Mouse (Mus musculus): ENCODE results near the gene Hist4h4. TPM values are rescaled to one million over a fixed set of nuclear protein-coding genes. Genes with fewer than 3 reads are reported as not detected.

Gene Hist4h4
- polyA plus RNA-seq, 1 experiment from 2014 or later = 0.93 TPM

DNA sequence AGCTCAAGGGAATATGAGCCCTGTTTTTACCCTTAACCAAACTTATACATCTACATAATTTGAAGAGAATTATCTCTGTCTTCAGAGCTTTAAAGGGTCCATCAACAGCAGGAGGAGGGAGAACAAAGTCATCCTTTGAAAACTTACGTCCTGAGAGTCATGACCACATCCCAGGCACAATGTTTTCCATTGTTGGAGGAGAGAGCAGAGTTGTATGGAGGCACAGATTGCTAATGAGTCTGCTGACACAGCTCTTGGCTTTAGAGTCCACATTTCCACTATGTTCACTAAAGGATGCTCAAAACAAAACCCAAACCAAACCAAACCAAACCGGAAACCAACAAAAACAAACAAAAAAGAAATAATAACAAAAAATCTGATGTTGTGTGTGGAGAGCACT is 40.7 kb upstream of the Hist4h4 start:
- Histone ChIP-seq H3K9ac (ENCODE audit: low read length) (no peak overlapping the region), H3K4me2 (ENCODE audit: low read depth, low read length) (no peak overlapping the region), H3K4me1 (replicated peaks; ENCODE audit: control insufficient read depth, insufficient read depth, low read length) (no peaks in the 10 kb centered on the region), H3K27ac (ENCODE audit: low read length) (no peak overlapping the region), H3K9me3 (ENCODE audit: control insufficient read depth, low read length) (no peaks in the 10 kb centered on the region), H3K27me3 (ENCODE audit: control insufficient read depth, insufficient read depth, low read depth, low read length) (no peaks in the 10 kb centered on the region), H3K4me3 (ENCODE audit: low read length) (no peak overlapping the region), H3K36me3 (ENCODE audit: control insufficient read depth, insufficient read depth, low read length) (no peaks in the 10 kb centered on the region)
- ATAC-seq (ENCODE audit: low read depth) = no peak
- 53% methylated on average over 2 of the region's 2 CpGs for WGBS

DNA sequence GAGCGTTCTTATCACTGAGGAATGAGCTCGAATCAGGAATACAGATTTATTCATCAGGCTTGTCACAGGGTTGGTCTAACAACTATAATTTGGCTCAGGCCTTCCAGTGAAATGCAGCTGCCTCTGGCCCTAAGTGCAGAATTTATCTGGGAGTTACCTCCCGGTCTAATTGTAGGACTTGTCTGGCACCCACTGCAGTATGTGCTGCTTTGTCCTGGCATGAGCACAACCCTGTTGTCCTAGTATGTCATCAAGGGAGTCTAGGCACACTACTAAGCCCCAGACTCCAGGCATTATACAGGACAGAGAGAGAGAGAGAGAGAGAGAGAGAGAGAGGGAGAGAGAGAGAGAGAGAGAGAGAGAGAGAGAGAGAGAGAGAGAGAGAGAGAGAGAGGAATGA is 33.1 kb upstream of the Hist4h4 start:
- Histone ChIP-seq H3K4me1 (replicated peaks; ENCODE audit: control insufficient read depth, insufficient read depth, low read length) (no peaks in the 10 kb centered on the region), H3K9me3 (ENCODE audit: control insufficient read depth, low read length) (no peaks in the 10 kb centered on the region), H3K9ac (ENCODE audit: low read length) (no peak overlapping the region), H3K27me3 (ENCODE audit: control insufficient read depth, insufficient read depth, low read depth, low read length) (no peaks in the 10 kb centered on the region), H3K4me2 (ENCODE audit: low read depth, low read length) (no peak overlapping the region), H3K4me3 (ENCODE audit: low read length) (no peak overlapping the region), H3K27ac (ENCODE audit: low read length) (no peak overlapping the region), H3K36me3 (ENCODE audit: control insufficient read depth, insufficient read depth, low read length) (no peaks in the 10 kb centered on the region)
- 65% methylated on average over 3 of the region's 3 CpGs for WGBS
- no peak for ATAC-seq (ENCODE audit: low read depth)

DNA sequence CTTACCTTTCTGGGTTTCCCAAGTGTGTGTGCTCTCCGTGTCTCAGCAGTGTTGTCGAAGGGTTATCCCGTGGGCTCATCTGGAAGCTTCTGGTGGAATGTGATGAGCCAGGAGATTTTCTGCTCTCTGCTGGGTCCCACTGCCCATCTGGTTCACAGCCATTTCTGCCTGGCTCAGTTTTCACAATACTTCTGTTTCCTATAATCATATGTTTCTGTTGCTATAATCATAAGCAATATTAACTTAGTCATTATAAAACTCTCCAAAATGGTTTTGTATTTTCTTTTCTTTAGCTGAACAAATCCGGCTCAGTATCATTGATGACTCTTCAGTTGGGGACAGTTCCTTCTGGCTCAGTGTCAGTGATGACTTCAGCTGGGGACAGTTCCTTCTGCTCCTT is 31.1 kb upstream of the Hist4h4 start, which contains the start of gene Smco3:
Smco3 (minus strand) TSS at position 101 of the 400 bp plus-strand sequence.
- H3K9me3 ChIP-seq (ENCODE audit: control insufficient read depth, low read length) = no peaks in the 10 kb centered on the region
- peak within 1 kb of the TSS; percentile 23 for H3K4me3 ChIP-seq (ENCODE audit: low read length)
- WGBS = 33% methylated on average over 4 of the region's 4 CpGs
- H3K36me3 ChIP-seq (ENCODE audit: control insufficient read depth, insufficient read depth, low read length) = no peaks in the 10 kb centered on the region
- no peak for ATAC-seq (ENCODE audit: low read depth)
- no peak within 1 kb of the TSS for H3K9ac ChIP-seq (ENCODE audit: low read length)
- H3K27ac ChIP-seq (ENCODE audit: low read length) = no peak within 1 kb of the TSS
- H3K27me3 ChIP-seq (ENCODE audit: control insufficient read depth, insufficient read depth, low read depth, low read length) = no peaks in the 10 kb centered on the region
- H3K4me1 ChIP-seq (replicated peaks; ENCODE audit: control insufficient read depth, insufficient read depth, low read length) = no peaks in the 10 kb centered on the region
- no peak within 1 kb of the TSS for H3K4me2 ChIP-seq (ENCODE audit: low read depth, low read length)

DNA sequence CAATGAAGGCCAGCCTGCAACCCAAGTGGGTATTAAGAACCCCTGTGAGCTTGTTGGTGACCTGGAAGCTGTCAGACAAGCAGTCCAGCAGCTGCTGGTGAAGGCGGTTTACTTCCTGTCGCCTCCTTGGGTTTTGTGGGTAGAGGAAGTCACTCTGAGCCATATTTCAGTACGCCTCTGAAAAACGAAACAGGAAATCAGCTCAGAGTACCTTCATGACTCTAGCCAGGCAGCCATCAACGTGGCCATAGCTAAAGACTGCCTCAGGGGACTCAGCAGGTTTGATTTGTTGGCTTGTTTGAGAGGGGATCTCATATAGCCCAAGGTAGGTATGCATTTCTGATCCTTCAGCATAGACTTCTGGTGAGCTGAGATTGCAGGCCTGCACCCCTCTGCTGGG is 27.5 kb upstream of the Hist4h4 start:
- 63% methylated on average over 5 of the region's 5 CpGs for WGBS
- Histone ChIP-seq H3K27me3 (ENCODE audit: control insufficient read depth, insufficient read depth, low read depth, low read length) (no peaks in the 10 kb centered on the region), H3K4me1 (replicated peaks; ENCODE audit: control insufficient read depth, insufficient read depth, low read length) (peaks cover 3% of the 10 kb centered on the region; the same call in 1 of the 2 replicates), H3K9me3 (ENCODE audit: control insufficient read depth, low read length) (no peaks in the 10 kb centered on the region), H3K27ac (ENCODE audit: low read length) (no peak overlapping the region), H3K4me2 (ENCODE audit: low read depth, low read length) (no peak overlapping the region), H3K4me3 (ENCODE audit: low read length) (no peak overlapping the region), H3K36me3 (ENCODE audit: control insufficient read depth, insufficient read depth, low read length) (no peaks in the 10 kb centered on the region), H3K9ac (ENCODE audit: low read length) (no peak overlapping the region)
- ATAC-seq (ENCODE audit: low read depth) = no peak

DNA sequence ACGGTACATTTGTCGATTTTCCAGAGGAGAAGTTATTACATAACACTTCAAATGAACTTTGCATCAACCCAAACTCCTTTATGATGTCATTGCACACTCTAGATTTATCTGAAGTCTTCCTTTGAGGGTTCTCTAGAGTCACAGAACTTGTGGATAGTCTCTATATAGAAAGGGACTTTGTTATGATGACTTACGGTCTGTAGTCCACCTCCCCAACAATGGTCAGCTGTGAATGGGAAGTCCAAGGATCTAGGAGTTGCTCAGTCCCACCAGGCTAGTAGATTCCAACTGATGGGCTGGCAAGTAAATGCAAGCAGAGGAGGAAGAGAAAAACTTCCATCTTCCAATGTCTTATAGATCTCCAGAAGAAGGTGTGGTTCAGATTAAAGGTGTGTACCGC is 24.5 kb upstream of the Hist4h4 start:
- no peak for ATAC-seq (ENCODE audit: low read depth)
- WGBS = 34% methylated on average over 4 of the region's 4 CpGs
- Histone ChIP-seq H3K27me3 (ENCODE audit: control insufficient read depth, insufficient read depth, low read depth, low read length) (no peaks in the 10 kb centered on the region), H3K4me3 (ENCODE audit: low read length) (peak overlapping the region; percentile 52), H3K9me3 (ENCODE audit: control insufficient read depth, low read length) (no peaks in the 10 kb centered on the region), H3K9ac (ENCODE audit: low read length) (peak overlapping the region; percentile 56), H3K27ac (ENCODE audit: low read length) (peak overlapping the region; percentile 69; the same call in 1 of the 2 replicates), H3K4me1 (replicated peaks; ENCODE audit: control insufficient read depth, insufficient read depth, low read length) (peaks cover 5% of the 10 kb centered on the region; the same call in 1 of the 2 replicates), H3K4me2 (ENCODE audit: low read depth, low read length) (peak overlapping the region; percentile 54), H3K36me3 (ENCODE audit: control insufficient read depth, insufficient read depth, low read length) (peaks cover 9% of the 10 kb centered on the region; the same call in 1 of the 2 replicates)

DNA sequence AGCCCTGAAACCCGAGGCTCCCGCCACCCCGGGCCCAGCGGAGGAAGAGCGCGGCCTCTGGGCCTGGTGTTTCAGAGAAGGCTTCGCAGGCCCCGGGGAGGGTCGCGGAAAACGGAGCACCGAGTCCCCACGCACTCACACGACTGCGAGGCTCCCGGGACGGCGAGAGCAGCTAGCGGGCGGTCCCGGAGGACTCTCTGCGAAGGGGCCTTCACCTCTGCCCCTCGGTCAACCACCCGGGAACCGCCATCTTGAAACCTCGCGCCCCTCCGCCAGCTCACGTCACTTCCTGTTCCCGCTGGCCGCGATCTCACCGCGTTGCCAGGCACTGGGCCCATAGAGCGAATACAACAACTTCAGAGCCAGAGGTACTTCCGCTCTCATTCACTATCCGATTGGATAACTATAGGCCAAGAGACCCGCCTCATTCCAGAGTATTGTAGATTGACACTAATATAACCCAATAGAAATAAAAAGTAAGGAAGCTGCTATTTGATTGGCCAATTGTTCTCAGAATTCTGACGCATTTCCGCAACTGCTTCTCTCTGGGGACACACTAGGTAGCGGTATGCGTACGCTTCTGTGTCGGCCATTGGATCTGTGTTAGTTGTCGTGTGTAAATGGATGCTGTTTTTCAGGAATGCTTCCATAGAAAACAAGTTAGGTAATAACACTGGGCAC is 23.8 kb upstream of the Hist4h4 start, which contains the start of gene Wbp11:
Wbp11 (minus strand) TSS at position 353 of the 681 bp plus-strand sequence.
- WGBS = under 1% methylated on average over 43 of the region's 45 CpGs
- Histone ChIP-seq H3K27ac (ENCODE audit: low read length) (peak within 1 kb of the TSS; percentile 70), H3K4me1 (replicated peaks; ENCODE audit: control insufficient read depth, insufficient read depth, low read length) (peaks cover 5% of the 10 kb centered on the region; the same call in 1 of the 2 replicates), H3K9me3 (ENCODE audit: control insufficient read depth, low read length) (no peaks in the 10 kb centered on the region), H3K9ac (ENCODE audit: low read length) (peak within 1 kb of the TSS; percentile 100), H3K4me2 (ENCODE audit: low read depth, low read length) (peak within 1 kb of the TSS; percentile 81), H3K36me3 (ENCODE audit: control insufficient read depth, insufficient read depth, low read length) (peaks cover 11% of the 10 kb centered on the region), H3K27me3 (ENCODE audit: control insufficient read depth, insufficient read depth, low read depth, low read length) (no peaks in the 10 kb centered on the region), H3K4me3 (ENCODE audit: low read length) (peak within 1 kb of the TSS; percentile 100)
- ATAC-seq (ENCODE audit: low read depth) = peak; percentile 100

DNA sequence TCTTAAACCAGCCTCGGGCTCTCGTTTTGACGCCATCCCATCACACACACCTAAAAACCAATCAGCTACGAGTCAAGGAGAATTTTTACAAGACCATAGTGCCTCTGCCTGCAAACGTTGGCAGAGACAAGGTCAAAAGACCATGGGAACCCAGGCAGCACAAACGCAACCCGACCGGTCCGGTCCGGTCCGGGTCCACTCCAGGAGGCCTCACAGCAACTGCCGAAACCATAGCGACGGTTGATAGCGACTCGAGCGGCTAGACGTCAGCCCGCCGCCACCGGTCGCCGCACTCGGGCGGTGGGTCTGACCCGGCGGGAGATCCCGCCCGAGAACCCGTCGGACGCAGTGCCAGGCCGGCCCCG is 23.3 kb upstream of the Hist4h4 start, which contains the start of gene BC049715:
BC049715 (plus strand) TSS at position 111 of the 365 bp plus-strand sequence.
- peaks cover 16% of the 10 kb centered on the region for H3K36me3 ChIP-seq (ENCODE audit: control insufficient read depth, insufficient read depth, low read length)
- peak within 1 kb of the TSS; percentile 81 for H3K4me2 ChIP-seq (ENCODE audit: low read depth, low read length)
- no peak for ATAC-seq (ENCODE audit: low read depth)
- peak within 1 kb of the TSS; percentile 70 for H3K27ac ChIP-seq (ENCODE audit: low read length)
- 0% methylated on average over 34 of the region's 34 CpGs for WGBS
- H3K4me3 ChIP-seq (ENCODE audit: low read length) = peak within 1 kb of the TSS; percentile 100
- H3K4me1 ChIP-seq (replicated peaks; ENCODE audit: control insufficient read depth, insufficient read depth, low read length) = peaks cover 5% of the 10 kb centered on the region; the same call in 1 of the 2 replicates
- H3K9me3 ChIP-seq (ENCODE audit: control insufficient read depth, low read length) = no peaks in the 10 kb centered on the region
- H3K9ac ChIP-seq (ENCODE audit: low read length) = peak within 1 kb of the TSS; percentile 100
- no peaks in the 10 kb centered on the region for H3K27me3 ChIP-seq (ENCODE audit: control insufficient read depth, insufficient read depth, low read depth, low read length)

DNA sequence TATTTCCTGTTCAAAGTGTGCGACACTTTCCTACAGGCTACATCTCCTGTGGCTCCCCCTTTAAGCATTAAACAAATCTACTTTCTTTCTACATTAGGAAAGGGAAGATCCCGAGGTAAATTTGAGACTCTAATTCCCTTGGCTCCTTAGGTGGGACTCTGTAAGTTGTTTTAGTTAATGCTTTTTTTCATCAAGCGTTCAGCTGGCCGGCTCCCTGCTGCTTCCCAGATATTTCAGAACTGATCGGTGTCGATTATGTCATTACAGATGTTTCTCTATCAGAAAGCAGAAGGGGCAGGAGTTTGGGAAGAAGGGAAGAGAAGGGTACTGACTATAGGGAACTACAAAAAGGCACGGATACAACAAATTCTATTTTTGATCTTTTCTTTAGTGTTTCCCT is 22.9 kb upstream of the Hist4h4 start:
- Histone ChIP-seq H3K4me1 (replicated peaks; ENCODE audit: control insufficient read depth, insufficient read depth, low read length) (peaks cover 5% of the 10 kb centered on the region; the same call in 1 of the 2 replicates), H3K9me3 (ENCODE audit: control insufficient read depth, low read length) (no peaks in the 10 kb centered on the region), H3K36me3 (ENCODE audit: control insufficient read depth, insufficient read depth, low read length) (peaks cover 20% of the 10 kb centered on the region), H3K9ac (ENCODE audit: low read length) (peak overlapping the region; percentile 100), H3K4me3 (ENCODE audit: low read length) (peak overlapping the region; percentile 100), H3K27me3 (ENCODE audit: control insufficient read depth, insufficient read depth, low read depth, low read length) (no peaks in the 10 kb centered on the region), H3K4me2 (ENCODE audit: low read depth, low read length) (peak overlapping the region; percentile 81), H3K27ac (ENCODE audit: low read length) (peak overlapping the region; percentile 70)
- WGBS = 11% methylated on average over 7 of the region's 7 CpGs
- no peak for ATAC-seq (ENCODE audit: low read depth)

DNA sequence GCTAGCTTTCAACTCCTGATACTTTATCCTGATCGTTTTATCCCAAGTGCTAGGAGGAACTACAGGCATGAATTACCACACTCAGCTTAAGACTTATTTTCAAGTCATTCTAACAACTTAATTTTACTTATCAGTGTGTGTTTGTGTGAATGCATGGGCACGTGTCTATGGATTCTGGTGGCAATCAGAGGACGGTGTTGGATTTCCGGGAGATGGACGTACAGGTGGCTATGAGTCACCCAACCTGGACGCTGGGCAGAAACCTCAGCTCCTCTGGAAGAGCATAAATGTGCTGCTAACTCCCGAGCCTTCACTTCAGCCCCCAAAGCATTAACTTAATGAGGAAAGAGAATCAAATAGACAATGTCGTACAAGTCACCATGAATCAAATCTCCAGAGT is 20.8 kb upstream of the Hist4h4 start:
- WGBS = 90% methylated on average over 8 of the region's 8 CpGs
- H3K36me3 ChIP-seq (ENCODE audit: control insufficient read depth, insufficient read depth, low read length) = peaks cover 41% of the 10 kb centered on the region

More for the DNA sequence above, 20.8 kb upstream of the Hist4h4 start:
- Histone ChIP-seq H3K9ac (ENCODE audit: low read length) (no peak overlapping the region), H3K4me1 (replicated peaks; ENCODE audit: control insufficient read depth, insufficient read depth, low read length) (peaks cover 5% of the 10 kb centered on the region; the same call in 1 of the 2 replicates), H3K4me2 (ENCODE audit: low read depth, low read length) (no peak overlapping the region), H3K27ac (ENCODE audit: low read length) (no peak overlapping the region), H3K27me3 (ENCODE audit: control insufficient read depth, insufficient read depth, low read depth, low read length) (no peaks in the 10 kb centered on the region), H3K4me3 (ENCODE audit: low read length) (no peak overlapping the region), H3K9me3 (ENCODE audit: control insufficient read depth, low read length) (no peaks in the 10 kb centered on the region)
- no peak for ATAC-seq (ENCODE audit: low read depth)

Data from lung, embryonic 16.5 days (tissue).